Mouse (Mus musculus) lung, adult 2 months (tissue): ENCODE measurements around the gene Olfr1231. TPM values are rescaled to one million over a fixed set of nuclear protein-coding genes. Genes with fewer than 3 reads are reported as not detected.

Experiments used
- DNase-seq: peaks from one replicate; pipeline ENCODE4 v3.0.0; 2022
- H3K4me1 ChIP-seq: fragments of 200-500 bp; 2 replicates; pipeline ENCODE4 v1.6.1; 2011; ENCODE audit warnings: low read length; ENCODE audit not compliant: control insufficient read depth, insufficient read depth
- H3K4me3 ChIP-seq: fragments of 200-500 bp; replicated peaks from 2 replicates; pipeline ENCODE3; 2011; ENCODE audit warnings: low read depth, mild to moderate bottlenecking, control low read depth, low read length; ENCODE audit errors: extremely low read depth
- CTCF ChIP-seq: fragments of 200-500 bp; IDR thresholded peaks from 2 replicates; pipeline ENCODE4 v1.5.1; 2011; ENCODE audit warnings: mild to moderate bottlenecking, low read length, control low read depth; ENCODE audit not compliant: insufficient read depth
- POLR2A ChIP-seq: fragments of 200-500 bp; IDR thresholded peaks from 2 replicates; pipeline ENCODE4 v1.6.1; 2011; ENCODE audit warnings: low read depth, mild to moderate bottlenecking, control low read depth, low read length, borderline replicate concordance; ENCODE audit errors: extremely low read depth
- WGBS: fragments of 180-500 bp; shearing (Covaris S2); methylation state at CpG from one replicate; pipeline ENCODE4 v1.1.7; 2018; 5-methylcytosine and 5-hydroxymethylcytosine counted together
- polyA plus RNA-seq: library from polyadenylated mRNA; depleted of rRNA; stranded (reverse); fragments of >200 nt; gene quantifications from 2 replicates; pipeline ENCODE4 v1.2.3, GENCODE M21; 2012; rRNA removed

The Olfr1231 gene
- not detected in 2 replicates for polyA plus RNA-seq

- no peak for DNase-seq
- WGBS: 72% methylated on average over 2 of the region's 2 CpGs
- TF ChIP-seq POLR2A (no peak), CTCF (no peak)
Measured at GRCm38 (mm10) chr2:89306974-89307373, at the start of gene Olfr1231. Gene Olfr1231 (minus strand): TSS chr2:89307074.

GRCm38 (mm10) chr2:89342298-89342697, 35.4 kb upstream of the Olfr1231 start, which contains the start of gene Olfr1233:
Gene Olfr1233 (minus strand): TSS chr2:89342398.
- no peak for DNase-seq
- no peaks in the 10 kb centered on the region for H3K4me1 ChIP-seq
- no peak within 1 kb of the TSS for H3K4me3 ChIP-seq
- TF ChIP-seq CTCF (no peak), POLR2A (no peak)

More at GRCm38 (mm10) chr2:89306974-89307373, at the start of gene Olfr1231:
- Histone ChIP-seq H3K4me3 (no peak within 1 kb of the TSS), H3K4me1 (no peaks in the 10 kb centered on the region)

- no peak for DNase-seq
Measured at GRCm38 (mm10) chr2:89329575-89329974, 22.7 kb upstream of the Olfr1231 start, which contains the start of gene Olfr1232. Gene Olfr1232 (minus strand): TSS chr2:89329675.

GRCm38 (mm10) chr2:89297168-89297567, 9.7 kb downstream of the Olfr1231 start, which contains the start of gene Olfr1230:
Gene Olfr1230 (minus strand): TSS chr2:89297268.
- Histone ChIP-seq H3K4me3 (no peak within 1 kb of the TSS), H3K4me1 (no peaks in the 10 kb centered on the region)
- TF ChIP-seq POLR2A: no peak
- no peak for TF ChIP-seq CTCF
- DNase-seq: no peak
- WGBS: 64% methylated on average over 1 of the region's 1 CpGs

More at GRCm38 (mm10) chr2:89329575-89329974, 22.7 kb upstream of the Olfr1231 start, which contains the start of gene Olfr1232:
- TF ChIP-seq POLR2A (no peak), CTCF (no peak)
- Histone ChIP-seq H3K4me3 (no peak within 1 kb of the TSS), H3K4me1 (no peaks in the 10 kb centered on the region)

DNA sequence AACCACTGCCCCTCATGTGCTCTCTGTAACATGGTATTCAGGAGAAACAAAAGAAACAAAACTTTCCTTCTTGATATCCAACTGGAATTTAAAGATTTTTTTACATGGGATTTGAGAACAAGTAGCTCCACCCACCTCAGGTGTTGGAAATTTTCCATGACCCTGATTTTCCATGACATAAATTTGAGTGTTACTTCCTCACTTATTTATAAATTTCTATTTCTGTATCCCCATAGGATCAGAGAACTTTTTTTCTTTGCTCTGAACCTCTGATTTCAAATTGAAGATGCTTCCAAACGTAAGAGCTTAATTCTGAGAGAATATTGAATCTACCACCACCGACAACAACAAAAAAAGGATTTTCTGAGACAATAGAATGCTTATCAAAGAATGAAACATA, 19.0 kb downstream of the Olfr1231 start, which contains the start of gene Olfr1229:
Gene Olfr1229 (minus strand): TSS at position 101 of the 400 bp plus-strand sequence.
- TF ChIP-seq CTCF (no peak), POLR2A (no peak)
- no peak for DNase-seq
- no peaks in the 10 kb centered on the region for H3K4me1 ChIP-seq
- 57% methylated on average over 2 of the region's 2 CpGs for WGBS
- no peak within 1 kb of the TSS for H3K4me3 ChIP-seq

DNA sequence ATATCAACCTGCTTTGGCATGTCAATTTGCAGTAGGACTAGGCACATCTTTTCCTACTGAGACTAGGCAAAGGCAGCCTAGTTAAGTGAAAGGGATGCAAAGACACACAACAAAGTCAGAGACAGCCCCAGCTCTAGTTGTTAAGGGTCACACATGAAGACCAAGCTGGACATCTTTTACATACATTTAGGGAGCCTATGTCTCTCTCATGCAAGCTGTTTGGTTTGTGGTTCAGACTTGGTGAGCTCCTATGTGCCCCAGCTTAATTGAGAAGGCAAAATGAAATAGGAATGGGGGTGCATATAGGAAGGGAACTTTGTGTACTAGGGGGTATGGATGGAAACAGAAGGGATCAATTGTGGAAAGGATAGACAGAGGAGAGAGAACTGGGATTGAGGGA, 52.9 kb downstream of the Olfr1231 start, which contains the start of gene Olfr1228:
Gene Olfr1228 (minus strand): TSS at position 101 of the 400 bp plus-strand sequence.
- no peak within 1 kb of the TSS for H3K4me3 ChIP-seq
- TF ChIP-seq POLR2A (no peak), CTCF (no peak)
- DNase-seq: no peak
- no peaks in the 10 kb centered on the region for H3K4me1 ChIP-seq

Other genes starting within 250 kb of the Olfr1231 start
- not detected in 2 replicates for gene Olfr1218, start 245.9 kb downstream of the Olfr1231 start, polyA plus RNA-seq
- not detected in 2 replicates for gene Olfr1219, start 223.6 kb downstream of the Olfr1231 start, polyA plus RNA-seq
- not detected in 2 replicates for gene Olfr1220, start 200.2 kb downstream of the Olfr1231 start, polyA plus RNA-seq
- gene Olfr1221, start 189.8 kb downstream of the Olfr1231 start, polyA plus RNA-seq: not detected in 2 replicates
- not detected in 2 replicates for gene Olfr1222, start 174.0 kb downstream of the Olfr1231 start, polyA plus RNA-seq
- gene Olfr1223, start 155.5 kb downstream of the Olfr1231 start, polyA plus RNA-seq: not detected in 2 replicates
- not detected in 2 replicates for gene Olfr1224-ps1, start 143.0 kb downstream of the Olfr1231 start, polyA plus RNA-seq
- gene Olfr1225, start 132.4 kb downstream of the Olfr1231 start, polyA plus RNA-seq: not detected in 2 replicates
- not detected in 2 replicates for gene Olfr1226, start 107.0 kb downstream of the Olfr1231 start, polyA plus RNA-seq
- gene Olfr1228, start 53.0 kb downstream of the Olfr1231 start, polyA plus RNA-seq: not detected in 2 replicates
- gene Olfr1229, start 19.1 kb downstream of the Olfr1231 start, polyA plus RNA-seq: not detected in 2 replicates
- not detected in 2 replicates for gene Olfr1230, start 9.8 kb downstream of the Olfr1231 start, polyA plus RNA-seq
- gene Olfr1232, start 22.6 kb upstream of the Olfr1231 start, polyA plus RNA-seq: not detected in 2 replicates
- not detected in 2 replicates for gene Olfr1233, start 35.3 kb upstream of the Olfr1231 start, polyA plus RNA-seq
- not detected in 2 replicates for gene Olfr1234, start 57.8 kb upstream of the Olfr1231 start, polyA plus RNA-seq
- not detected in 2 replicates for gene Olfr1238, start 102.6 kb upstream of the Olfr1231 start, polyA plus RNA-seq
- not detected in 2 replicates for gene Olfr1239, start 113.3 kb upstream of the Olfr1231 start, polyA plus RNA-seq
- not detected in 2 replicates for gene Olfr1240, start 135.9 kb upstream of the Olfr1231 start, polyA plus RNA-seq
- not detected in 2 replicates for gene Olfr1241, start 180.1 kb upstream of the Olfr1231 start, polyA plus RNA-seq
- gene Olfr1242, start 191.3 kb upstream of the Olfr1231 start, polyA plus RNA-seq: not detected in 2 replicates
- gene Olfr1243, start 224.4 kb upstream of the Olfr1231 start, polyA plus RNA-seq: not detected in 2 replicates